Mouse (Mus musculus) MEL (cell line): Measurements from ENCODE around the gene Cntnap5b. TPM values are rescaled to one million over a fixed set of nuclear protein-coding genes. Genes with fewer than 3 reads are reported as not detected.

Experiments
- DNase-seq: peaks from one replicate; pipeline ENCODE4 v3.0.0; 2011; ENCODE audit warnings: low read depth, low spot score
- H3K27ac ChIP-seq: 2 replicates; pipeline ENCODE4 v1.5.1; 2012; ENCODE audit warnings: low read depth, mild to moderate bottlenecking, control low read depth, low read length, moderate library complexity; ENCODE audit not compliant: control insufficient read depth
- H3K27me3 ChIP-seq, 2 experiments: fragments of 150-350 bp in 1 of 2; sonication (generic) in 1 of 2; 2 replicates each; pipeline ENCODE4 v1.6.1; 2012; ENCODE audit warnings: low read length in 2 of 2, mild to moderate bottlenecking in 2 of 2, improper control_type of control experiment in 1 of 2, moderate library complexity in 1 of 2; ENCODE audit not compliant: insufficient read depth in 2 of 2, control insufficient read depth in 1 of 2
- H3K36me3 ChIP-seq, 2 experiments: 2 replicates each; pipeline ENCODE4 v1.6.1; 2012 to 2014; ENCODE audit warnings: low read length in 2 of 2, improper control_type of control experiment in 1 of 2, inconsistent platforms in 1 of 2, mild to moderate bottlenecking in 1 of 2; ENCODE audit not compliant: insufficient read depth in 2 of 2, control insufficient read depth in 1 of 2
- H3K4me1 ChIP-seq, 2 experiments: fragments of 150-350 bp in 1 of 2; sonication (generic) in 1 of 2; 2 replicates each; pipeline ENCODE4 v1.6.1; 2012; ENCODE audit warnings: low read length in 2 of 2, improper control_type of control experiment in 1 of 2, mild to moderate bottlenecking in 1 of 2; ENCODE audit not compliant: insufficient read depth in 2 of 2, control insufficient read depth in 1 of 2
- H3K4me3 ChIP-seq, 2 experiments: fragments of 150-350 bp in 1 of 2; sonication (generic) in 1 of 2; 2 replicates each; pipeline ENCODE4 v1.5.1; 2012; ENCODE audit warnings: low read depth in 2 of 2, low read length in 2 of 2, mild to moderate bottlenecking in 2 of 2, moderate library complexity in 2 of 2, control low read depth in 1 of 2, improper control_type of control experiment in 1 of 2; ENCODE audit not compliant: control insufficient read depth in 1 of 2, insufficient read depth in 1 of 2
- H3K79me2 ChIP-seq: 2 replicates; pipeline ENCODE4 v1.6.1; 2012; ENCODE audit warnings: mild to moderate bottlenecking, low read length, moderate library complexity; ENCODE audit not compliant: control insufficient read depth, poor library complexity, insufficient read depth
- H3K9ac ChIP-seq: 2 replicates; pipeline ENCODE4 v1.6.1; 2012; ENCODE audit warnings: low read depth, mild to moderate bottlenecking, control low read depth, low read length, moderate library complexity; ENCODE audit not compliant: control insufficient read depth, poor library complexity, severe bottlenecking
- H3K9me3 ChIP-seq: fragments of 150-350 bp; sonication (generic); replicated peaks from 2 replicates; pipeline ENCODE4 v1.6.1; 2012; ENCODE audit warnings: mild to moderate bottlenecking, low read length, improper control_type of control experiment, moderate library complexity; ENCODE audit not compliant: insufficient read depth
- MXI1 ChIP-seq: IDR thresholded peaks from 2 replicates; pipeline ENCODE4 v1.6.1; 2011; ENCODE audit warnings: mild to moderate bottlenecking, low read depth, low read length, improper control_type of control experiment
- polyA plus RNA-seq, 2 experiments: library from polyadenylated mRNA; stranded (reverse) in 1 of 2; unstranded in 1 of 2; fragments of >175 nt in 1 of 2; fragments of >200 nt in 1 of 2; gene quantifications; 2 replicates each; pipeline versions ENCODE4 v1.2.1 to v1.2.4; 2012; ENCODE audit warnings: low replicate concordance in 2 of 2, low read depth in 1 of 2; ENCODE audit not compliant: insufficient read length in 2 of 2, insufficient read depth in 1 of 2, missing spikeins in 1 of 2
- total RNA-seq: library from RNA; depleted of rRNA; stranded (reverse); fragments of 300-350 nt; gene quantifications from 2 replicates; pipeline ENCODE4 v1.2.3, GENCODE M21; 2012

The Cntnap5b gene
- total and polyA plus RNA-seq, 3 experiments, result not detected

GRCm38 (mm10) chr1:100509866-100510265 is 737.3 kb downstream of the Cntnap5b start:
- Histone ChIP-seq H3K9me3 (no peaks in the 10 kb centered on the region), H3K27ac (no peak overlapping the region)
- DNase-seq, result no peak
- TF ChIP-seq MXI1, result no peak
- TF ChIP-seq, all 39 proteins: peak for 0
- H3K9ac ChIP-seq, result no peak overlapping the region
- no peaks in the 10 kb centered on the region for H3K36me3 ChIP-seq
- no peaks in the 10 kb centered on the region for H3K79me2 ChIP-seq
- H3K27me3 ChIP-seq, result no peaks in the 10 kb centered on the region
- H3K4me3 ChIP-seq, result no peak overlapping the region
- no peaks in the 10 kb centered on the region for H3K4me1 ChIP-seq
